Mouse (Mus musculus) heart, embryonic 10.5 days (tissue): ENCODE measurements around the gene Mrpl4. TPM values are rescaled to one million over a fixed set of nuclear protein-coding genes. Genes with fewer than 3 reads are reported as not detected.
A peak's percentile ranks its signal among the peaks of the same experiment; 100 is the strongest.

Source experiments
- DNase-seq: peaks from one replicate; pipeline ENCODE4 v3.0.0-alpha.2; 2017; ENCODE audit warnings: low spot score
- H3K27ac ChIP-seq: fragments of 300-500 bp; sonication (generic); 2 replicates; pipeline ENCODE4 v1.5.1; 2016; ENCODE audit warnings: mild to moderate bottlenecking
- H3K27me3 ChIP-seq: fragments of 300-500 bp; sonication (generic); 2 replicates; pipeline ENCODE4 v1.6.1; 2016; ENCODE audit warnings: mild to moderate bottlenecking; ENCODE audit not compliant: poor library complexity, insufficient read depth, severe bottlenecking
- H3K36me3 ChIP-seq: fragments of 300-500 bp; sonication (generic); 2 replicates; pipeline ENCODE4 v1.6.1; 2016; ENCODE audit warnings: mild to moderate bottlenecking, moderate library complexity
- H3K4me1 ChIP-seq: fragments of 300-500 bp; sonication (generic); 2 replicates; pipeline ENCODE4 v1.6.1; 2016; ENCODE audit warnings: mild to moderate bottlenecking
- H3K4me3 ChIP-seq: fragments of 300-500 bp; sonication (generic); 2 replicates; pipeline ENCODE4 v1.5.1; 2016; ENCODE audit warnings: mild to moderate bottlenecking, moderate library complexity
- H3K9me3 ChIP-seq: fragments of 300-500 bp; sonication (generic); 2 replicates; pipeline ENCODE4 v1.6.1; 2016; ENCODE audit warnings: mild to moderate bottlenecking, moderate library complexity
- WGBS: fragments of 180-500 bp; shearing (Covaris S2); methylation state at CpG from one replicate; pipeline ENCODE4 v1.1.7; 2016; 5-methylcytosine and 5-hydroxymethylcytosine counted together
- polyA plus RNA-seq: library from polyadenylated mRNA; unstranded; fragments of >200 nt; fragmentation: Nextera tagmentation; extraction: Ambion mirVana; gene quantifications from 2 replicates; pipeline ENCODE4 v1.2.1, GENCODE M21; 2016

Gene Mrpl4
- polyA plus RNA-seq, 1 experiment from 2014 or later, result 162 TPM

- H3K27me3 ChIP-seq, result peaks cover 84% of the 10 kb centered on the region
- WGBS, result under 1% methylated on average over 37 of the region's 37 CpGs
- peak within 1 kb of the TSS; percentile 84 for H3K27ac ChIP-seq
Measured at GRCm38 (mm10) chr9:21029291-21030054, 26.9 kb downstream of the Mrpl4 start, which contains the start of gene Icam4. TSS of gene Icam4 (plus strand) at chr9:21029373.

GRCm38 (mm10) chr9:21030055-21030600 lies 27.6 kb downstream of the Mrpl4 start:
- H3K4me1 ChIP-seq, result peaks cover 53% of the 10 kb centered on the region

More at GRCm38 (mm10) chr9:21029291-21030054, 26.9 kb downstream of the Mrpl4 start, which contains the start of gene Icam4:
- no peaks in the 10 kb centered on the region for H3K36me3 ChIP-seq
- DNase-seq, result peak; percentile 93
- no peaks in the 10 kb centered on the region for H3K9me3 ChIP-seq
- H3K4me1 ChIP-seq, result peaks cover 47% of the 10 kb centered on the region
- peak within 1 kb of the TSS; percentile 66 for H3K4me3 ChIP-seq

GRCm38 (mm10) chr9:21030781-21031250 lies 28.3 kb downstream of the Mrpl4 start:
- no peaks in the 10 kb centered on the region for H3K36me3 ChIP-seq
- under 1% methylated on average over 13 of the region's 13 CpGs for WGBS
- H3K4me1 ChIP-seq, result peaks cover 57% of the 10 kb centered on the region
- no peak overlapping the region for H3K27ac ChIP-seq
- H3K27me3 ChIP-seq, result peaks cover 89% of the 10 kb centered on the region
- H3K4me3 ChIP-seq, result peak overlapping the region; percentile 66
- peak; percentile 91 for DNase-seq
- H3K9me3 ChIP-seq, result no peaks in the 10 kb centered on the region

More at GRCm38 (mm10) chr9:21030055-21030600, 27.6 kb downstream of the Mrpl4 start:
- Histone ChIP-seq H3K4me3 (peak overlapping the region; percentile 66), H3K27me3 (peaks cover 88% of the 10 kb centered on the region), H3K27ac (peak overlapping the region; percentile 84; the same call in 1 of the 2 replicates), H3K36me3 (no peaks in the 10 kb centered on the region), H3K9me3 (no peaks in the 10 kb centered on the region)
- DNase-seq, result no peak
- WGBS, result 18% methylated on average over 22 of the region's 22 CpGs

GRCm38 (mm10) chr9:21031251-21031895 lies 28.8 kb downstream of the Mrpl4 start:
- Histone ChIP-seq H3K27ac (peak overlapping the region; percentile 30; the same call in 1 of the 2 replicates), H3K27me3 (peaks cover 91% of the 10 kb centered on the region), H3K36me3 (no peaks in the 10 kb centered on the region), H3K4me3 (peak overlapping the region; percentile 66), H3K9me3 (no peaks in the 10 kb centered on the region), H3K4me1 (peaks cover 63% of the 10 kb centered on the region)
- WGBS, result under 1% methylated on average over 36 of the region's 36 CpGs
- no peak for DNase-seq

- no peaks in the 10 kb centered on the region for H3K36me3 ChIP-seq
- H3K27me3 ChIP-seq, result peaks cover 91% of the 10 kb centered on the region
- no peak for DNase-seq
- H3K27ac ChIP-seq, result peak within 1 kb of the TSS; percentile 30; the same call in 1 of the 2 replicates
- peaks cover 68% of the 10 kb centered on the region for H3K4me1 ChIP-seq
- H3K4me3 ChIP-seq, result peak within 1 kb of the TSS; percentile 66
- under 1% methylated on average over 35 of the region's 35 CpGs for WGBS
- H3K9me3 ChIP-seq, result no peaks in the 10 kb centered on the region
Measured at GRCm38 (mm10) chr9:21031896-21032351, 29.4 kb downstream of the Mrpl4 start, which contains the start of gene Icam5. TSS of gene Icam5 (plus strand) at chr9:21032073.

- WGBS, result 3% methylated on average over 7 of the region's 7 CpGs
- no peaks in the 10 kb centered on the region for H3K36me3 ChIP-seq
- H3K9me3 ChIP-seq, result no peaks in the 10 kb centered on the region
- H3K4me3 ChIP-seq, result peak overlapping the region; percentile 66
- peaks cover 91% of the 10 kb centered on the region for H3K27me3 ChIP-seq
- DNase-seq, result no peak
- H3K27ac ChIP-seq, result peak overlapping the region; percentile 5; the same call in 1 of the 2 replicates
- peaks cover 74% of the 10 kb centered on the region for H3K4me1 ChIP-seq
Measured at GRCm38 (mm10) chr9:21032491-21032890, 30.0 kb downstream of the Mrpl4 start.

GRCm38 (mm10) chr9:21033136-21033535 lies 30.6 kb downstream of the Mrpl4 start:
- peak overlapping the region; percentile 66 for H3K4me3 ChIP-seq
- H3K27me3 ChIP-seq, result peaks cover 91% of the 10 kb centered on the region
- WGBS, result 0% methylated on average over 34 of the region's 34 CpGs
- DNase-seq, result peak; percentile 93
- peak overlapping the region; percentile 5; the same call in 1 of the 2 replicates for H3K27ac ChIP-seq
- peaks cover 77% of the 10 kb centered on the region for H3K4me1 ChIP-seq
- H3K9me3 ChIP-seq, result no peaks in the 10 kb centered on the region
- H3K36me3 ChIP-seq, result no peaks in the 10 kb centered on the region

- peaks cover 92% of the 10 kb centered on the region for H3K27me3 ChIP-seq
- no peak overlapping the region for H3K4me3 ChIP-seq
Measured at GRCm38 (mm10) chr9:21034481-21035085, 32.0 kb downstream of the Mrpl4 start.

GRCm38 (mm10) chr9:21035586-21035985 lies 33.0 kb downstream of the Mrpl4 start:
- Histone ChIP-seq H3K27me3 (peaks cover 93% of the 10 kb centered on the region), H3K4me1 (peaks cover 66% of the 10 kb centered on the region), H3K9me3 (no peaks in the 10 kb centered on the region), H3K27ac (no peak overlapping the region), H3K4me3 (no peak overlapping the region), H3K36me3 (no peaks in the 10 kb centered on the region)
- WGBS, result 24% methylated on average over 9 of the region's 9 CpGs
- DNase-seq, result no peak

More at GRCm38 (mm10) chr9:21034481-21035085, 32.0 kb downstream of the Mrpl4 start:
- DNase-seq, result no peak
- Histone ChIP-seq H3K36me3 (no peaks in the 10 kb centered on the region), H3K27ac (no peak overlapping the region), H3K4me1 (peaks cover 76% of the 10 kb centered on the region), H3K9me3 (no peaks in the 10 kb centered on the region)
- WGBS, result 4% methylated on average over 17 of the region's 17 CpGs

- peaks cover 98% of the 10 kb centered on the region for H3K27me3 ChIP-seq
- 8% methylated on average over 20 of the region's 20 CpGs for WGBS
- H3K9me3 ChIP-seq, result no peaks in the 10 kb centered on the region
- H3K36me3 ChIP-seq, result no peaks in the 10 kb centered on the region
- peaks cover 64% of the 10 kb centered on the region for H3K4me1 ChIP-seq
- H3K4me3 ChIP-seq, result 0 out of 2 replicates have a peak overlapping the region, but pooled peaks have one; percentile 7
- no peak overlapping the region for H3K27ac ChIP-seq
- no peak for DNase-seq
Measured at GRCm38 (mm10) chr9:21036161-21036560, 33.6 kb downstream of the Mrpl4 start.

- no peak for DNase-seq
- peak overlapping the region; percentile 60 for H3K4me3 ChIP-seq
- peaks cover 63% of the 10 kb centered on the region for H3K4me1 ChIP-seq
- H3K36me3 ChIP-seq, result no peaks in the 10 kb centered on the region
- no peak overlapping the region for H3K27ac ChIP-seq
- peaks cover 97% of the 10 kb centered on the region for H3K27me3 ChIP-seq
- no peaks in the 10 kb centered on the region for H3K9me3 ChIP-seq
- WGBS, result 3% methylated on average over 22 of the region's 22 CpGs
Measured at GRCm38 (mm10) chr9:21036666-21037065, 34.1 kb downstream of the Mrpl4 start.

GRCm38 (mm10) chr9:21037481-21037891 lies 34.9 kb downstream of the Mrpl4 start:
- Histone ChIP-seq H3K27me3 (peaks cover 91% of the 10 kb centered on the region), H3K9me3 (no peaks in the 10 kb centered on the region), H3K27ac (peak overlapping the region; percentile 65), H3K4me1 (peaks cover 55% of the 10 kb centered on the region), H3K36me3 (no peaks in the 10 kb centered on the region), H3K4me3 (peak overlapping the region; percentile 60)
- no peak for DNase-seq
- 3% methylated on average over 31 of the region's 31 CpGs for WGBS
